Mouse (Mus musculus): ENCODE data around the gene Unc45b. TPM values are rescaled to one million over a fixed set of nuclear protein-coding genes. Genes with fewer than 3 reads are reported as not detected.

Unc45b gene
- polyA plus RNA-seq, 1 experiment, result not detected

GRCm38 (mm10) chr11:82870173-82871030 is 39.9 kb upstream of the Unc45b start:
- no peak for TF ChIP-seq CTCF (IDR thresholded peaks at IDR 0.05; ENCODE audit: low read depth, low read length)
- no peak for TF ChIP-seq POLR2A (IDR thresholded peaks at IDR 0.05; ENCODE audit: borderline replicate concordance, low read depth, low read length)
- Histone ChIP-seq H3K4me1 (ENCODE audit: control insufficient read depth, insufficient read depth, low read length) (peaks cover 22% of the 10 kb centered on the region), H3K4me3 (ENCODE audit: insufficient read depth, low read length) (peak overlapping the region; percentile 84), H3K27ac (ENCODE audit: insufficient read depth, low read depth, low read length) (peak overlapping the region; percentile 90)

DNA sequence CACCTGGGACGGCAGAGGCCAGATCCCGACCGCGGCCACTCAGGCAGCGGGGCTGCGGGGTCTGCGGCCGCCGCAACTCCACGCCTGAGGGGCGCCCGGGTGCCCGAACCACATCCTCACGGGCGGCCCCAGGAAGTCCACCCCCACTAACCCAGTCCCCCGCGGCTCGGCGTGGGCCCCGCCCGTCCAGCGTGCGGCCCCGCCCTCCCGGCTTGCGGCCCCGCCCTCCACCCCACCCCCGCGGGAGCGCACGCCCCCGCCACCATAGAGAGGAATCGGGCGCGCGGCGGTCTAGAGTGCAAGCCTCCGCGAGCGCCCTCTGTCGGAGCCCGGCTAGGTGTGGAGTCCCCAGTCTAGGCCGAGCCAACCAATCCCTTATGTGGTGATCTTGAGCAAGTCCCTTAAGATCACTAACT is 39.3 kb upstream of the Unc45b start, which contains the start of gene Rffl:
Gene Rffl (minus strand): TSS at position 180 of the 416 bp plus-strand sequence.
- peak; percentile 38; the same call in 1 of the 2 replicates for TF ChIP-seq CTCF (IDR thresholded peaks at IDR 0.05; ENCODE audit: low read depth, low read length)
- no peak for TF ChIP-seq POLR2A (IDR thresholded peaks at IDR 0.05; ENCODE audit: borderline replicate concordance, low read depth, low read length)
- Histone ChIP-seq H3K4me1 (ENCODE audit: control insufficient read depth, insufficient read depth, low read length) (peaks cover 20% of the 10 kb centered on the region), H3K4me3 (ENCODE audit: insufficient read depth, low read length) (peak within 1 kb of the TSS; percentile 84), H3K27ac (ENCODE audit: insufficient read depth, low read depth, low read length) (peak within 1 kb of the TSS; percentile 90)

DNA sequence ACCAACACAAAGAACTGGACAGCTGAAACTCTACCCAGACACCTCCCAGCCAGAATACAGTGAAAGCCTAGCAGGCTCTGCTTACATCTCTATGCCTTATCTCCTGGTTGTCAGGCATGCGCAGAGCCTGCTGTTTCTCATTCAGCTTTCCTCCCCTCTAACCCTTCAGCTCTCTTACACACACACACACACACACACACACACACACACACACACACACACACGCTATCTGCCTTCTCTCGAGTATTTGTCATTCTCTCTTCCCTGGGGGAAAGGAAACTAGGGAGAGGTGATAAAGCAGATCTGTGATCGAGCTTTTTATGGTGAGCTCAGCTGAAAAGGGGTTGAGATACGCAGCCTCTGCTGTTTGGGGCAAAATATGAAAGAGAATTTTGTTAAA is 35.4 kb upstream of the Unc45b start:
- Histone ChIP-seq H3K4me1 (ENCODE audit: control insufficient read depth, insufficient read depth, low read length) (no peaks in the 10 kb centered on the region), H3K4me3 (ENCODE audit: insufficient read depth, low read length) (no peak overlapping the region), H3K27ac (ENCODE audit: insufficient read depth, low read depth, low read length) (no peak overlapping the region)
- TF ChIP-seq CTCF (IDR thresholded peaks at IDR 0.05; ENCODE audit: low read depth, low read length) (no peak), POLR2A (IDR thresholded peaks at IDR 0.05; ENCODE audit: borderline replicate concordance, low read depth, low read length) (no peak)

- Histone ChIP-seq H3K4me1 (ENCODE audit: control insufficient read depth, insufficient read depth, low read length) (no peaks in the 10 kb centered on the region), H3K4me3 (ENCODE audit: insufficient read depth, low read length) (no peak overlapping the region), H3K27ac (ENCODE audit: insufficient read depth, low read depth, low read length) (no peak overlapping the region)
- TF ChIP-seq POLR2A (IDR thresholded peaks at IDR 0.05; ENCODE audit: borderline replicate concordance, low read depth, low read length), result no peak
- no peak for TF ChIP-seq CTCF (IDR thresholded peaks at IDR 0.05; ENCODE audit: low read depth, low read length)
Measured at GRCm38 (mm10) chr11:82875631-82876030, 34.7 kb upstream of the Unc45b start.

DNA sequence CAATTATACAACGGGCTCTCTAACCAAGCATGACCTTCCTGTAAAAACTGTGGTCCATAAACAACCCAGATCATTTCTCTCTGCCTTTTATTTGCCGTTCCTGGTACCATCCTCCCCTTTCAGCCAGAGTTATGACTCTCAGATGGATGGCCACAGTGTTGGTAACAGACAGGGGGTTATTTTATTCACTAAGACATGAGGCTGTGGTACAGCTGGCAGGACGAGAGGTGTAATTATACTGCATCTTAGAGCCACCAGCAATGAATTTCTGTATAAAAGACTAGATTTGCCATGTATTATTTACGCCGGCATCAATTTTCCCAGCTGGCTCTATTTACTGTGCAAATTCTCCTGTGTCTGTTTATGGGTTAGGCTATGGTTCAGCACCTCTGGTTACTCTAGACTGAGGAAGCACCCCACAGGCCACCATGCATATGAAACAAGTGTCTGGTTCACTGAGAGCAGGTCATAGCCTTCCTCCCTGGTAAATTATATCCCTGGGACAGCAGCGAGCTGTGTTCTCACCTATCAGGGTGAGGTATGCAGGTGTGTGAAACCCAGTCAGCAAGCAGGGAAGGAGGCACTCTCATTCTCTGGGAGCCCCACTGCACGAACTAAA is 32.5 kb upstream of the Unc45b start:
- TF ChIP-seq CTCF (IDR thresholded peaks at IDR 0.05; ENCODE audit: low read depth, low read length), result no peak
- no peak for TF ChIP-seq POLR2A (IDR thresholded peaks at IDR 0.05; ENCODE audit: borderline replicate concordance, low read depth, low read length)
- Histone ChIP-seq H3K27ac (ENCODE audit: insufficient read depth, low read depth, low read length) (no peak overlapping the region), H3K4me1 (ENCODE audit: control insufficient read depth, insufficient read depth, low read length) (no peaks in the 10 kb centered on the region), H3K4me3 (ENCODE audit: insufficient read depth, low read length) (no peak overlapping the region)

DNA sequence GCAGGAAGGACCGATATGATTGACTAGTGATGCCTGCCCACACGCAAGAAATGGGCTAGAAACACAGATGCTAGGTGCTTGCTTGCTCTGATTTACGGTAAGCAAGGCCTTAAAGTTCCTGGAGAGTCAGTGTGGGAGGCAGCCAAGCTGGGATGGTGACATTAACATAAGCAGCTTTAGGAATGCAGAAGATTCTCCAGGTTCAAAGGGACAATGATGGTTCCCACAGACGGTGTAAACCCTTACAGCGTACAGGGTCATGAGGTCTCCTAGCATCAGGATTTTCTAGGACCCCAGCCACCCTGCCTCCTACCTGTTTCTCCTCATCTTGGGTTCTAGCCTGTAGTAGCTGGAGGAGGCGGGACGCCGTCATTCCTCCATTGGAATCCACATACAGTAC is 27.2 kb upstream of the Unc45b start:
- H3K4me1 ChIP-seq (ENCODE audit: control insufficient read depth, insufficient read depth, low read length), result no peaks in the 10 kb centered on the region
- no peak for TF ChIP-seq CTCF (IDR thresholded peaks at IDR 0.05; ENCODE audit: low read depth, low read length)
- TF ChIP-seq POLR2A (IDR thresholded peaks at IDR 0.05; ENCODE audit: borderline replicate concordance, low read depth, low read length), result no peak
- no peak overlapping the region for H3K27ac ChIP-seq (ENCODE audit: insufficient read depth, low read depth, low read length)
- no peak overlapping the region for H3K4me3 ChIP-seq (ENCODE audit: insufficient read depth, low read length)

GRCm38 (mm10) chr11:82886559-82886958 is 23.8 kb upstream of the Unc45b start:
- H3K27ac ChIP-seq (ENCODE audit: insufficient read depth, low read depth, low read length), result no peak overlapping the region
- H3K4me3 ChIP-seq (ENCODE audit: insufficient read depth, low read length), result no peak overlapping the region
- TF ChIP-seq CTCF (IDR thresholded peaks at IDR 0.05; ENCODE audit: low read depth, low read length) (no peak), POLR2A (IDR thresholded peaks at IDR 0.05; ENCODE audit: borderline replicate concordance, low read depth, low read length) (no peak)
- no peaks in the 10 kb centered on the region for H3K4me1 ChIP-seq (ENCODE audit: control insufficient read depth, insufficient read depth, low read length)

- no peak for TF ChIP-seq CTCF (IDR thresholded peaks at IDR 0.05; ENCODE audit: low read depth, low read length)
- no peak for TF ChIP-seq POLR2A (IDR thresholded peaks at IDR 0.05; ENCODE audit: borderline replicate concordance, low read depth, low read length)
- Histone ChIP-seq H3K4me1 (ENCODE audit: control insufficient read depth, insufficient read depth, low read length) (no peaks in the 10 kb centered on the region), H3K4me3 (ENCODE audit: insufficient read depth, low read length) (no peak overlapping the region), H3K27ac (ENCODE audit: insufficient read depth, low read depth, low read length) (no peak overlapping the region)
Measured at GRCm38 (mm10) chr11:82888491-82888946, 21.8 kb upstream of the Unc45b start.

DNA sequence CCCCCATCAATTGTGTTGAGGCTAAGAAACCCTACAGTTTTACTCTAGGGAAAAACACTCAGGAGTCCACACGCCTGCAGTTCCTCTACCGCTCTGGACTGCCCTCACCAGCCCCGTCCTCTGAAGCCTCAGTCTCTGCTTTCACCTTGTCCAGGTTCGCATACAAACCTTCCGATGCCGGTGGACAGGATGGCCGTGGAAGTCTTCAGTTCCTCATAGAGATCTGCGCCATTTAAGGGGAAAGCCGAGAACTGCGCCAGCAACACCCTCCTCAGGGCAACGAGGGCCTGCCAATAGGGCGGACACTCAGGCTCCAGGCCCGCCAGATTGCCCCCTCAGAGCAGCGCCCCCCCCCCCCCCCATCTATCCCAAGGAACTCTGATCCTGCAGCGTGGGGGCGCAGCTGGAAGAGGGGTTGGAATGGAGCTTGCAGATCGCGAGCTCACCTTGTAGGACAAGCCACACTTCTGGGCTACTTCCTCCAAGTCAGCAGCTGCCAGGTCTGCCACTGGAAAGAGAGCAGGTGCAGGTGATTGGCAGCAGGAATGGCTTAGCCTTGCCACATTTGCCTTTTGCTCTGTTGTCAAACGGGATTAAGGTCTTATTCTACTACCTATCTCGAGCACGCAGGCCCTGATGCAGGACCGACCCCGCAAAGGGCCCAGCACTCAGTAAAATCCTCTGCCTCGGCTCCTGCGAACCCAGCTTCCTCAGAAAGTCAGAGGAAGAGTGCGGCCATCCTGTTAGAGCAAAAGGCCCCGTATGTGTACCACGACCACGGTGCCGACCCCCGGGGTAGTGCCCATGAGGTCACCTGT is 20.6 kb upstream of the Unc45b start:
- Histone ChIP-seq H3K27ac (ENCODE audit: insufficient read depth, low read depth, low read length) (peak overlapping the region; percentile 40), H3K4me3 (ENCODE audit: insufficient read depth, low read length) (peak overlapping the region; percentile 89), H3K4me1 (ENCODE audit: control insufficient read depth, insufficient read depth, low read length) (no peaks in the 10 kb centered on the region)
- TF ChIP-seq POLR2A (IDR thresholded peaks at IDR 0.05; ENCODE audit: borderline replicate concordance, low read depth, low read length) (no peak), CTCF (IDR thresholded peaks at IDR 0.05; ENCODE audit: low read depth, low read length) (no peak)

Measured in bone marrow macrophage, adult 2 months (primary cell).